ENCODE assay signal across 17 mouse cellular contexts in the genomic region with DNA sequence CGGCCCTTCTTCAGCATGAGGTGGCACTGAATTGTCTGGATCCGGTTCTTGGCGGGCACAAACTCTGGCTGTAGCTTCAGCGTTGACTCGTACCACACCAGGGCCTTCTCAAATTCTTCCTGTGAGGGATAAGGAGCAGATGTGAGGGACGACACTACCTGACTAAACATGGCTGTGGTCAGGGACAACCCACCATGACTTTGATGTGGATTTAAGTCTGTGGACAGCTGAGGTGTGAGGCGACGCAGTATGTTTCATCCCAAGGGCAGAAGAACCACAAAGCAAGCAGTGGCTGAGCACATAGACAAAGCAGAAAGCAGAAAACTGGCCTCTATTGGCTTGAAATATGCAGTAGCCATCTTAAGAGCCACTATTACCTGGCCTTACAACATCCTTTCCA.
DNase-seq lines count a peak whose midpoint lies in the region; ATAC-seq and TF ChIP-seq lines count a peak whose summit lies in the region.
"Had no signal": no experiment of that assay in that cellular context is flagged by ENCODE, and none has a peak within 500 bp of the region (broad histone marks: within the 10 kb centered on the region; RNA-seq: fewer than 3 reads in every experiment).

No protein-coding gene starts in this region.

- H3K4me1 ChIP-seq in heart, embryonic 11.5 days (ENCODE audit: control insufficient read depth, insufficient read depth, low read length), result no peaks in the 10 kb centered on the region

- H3K79me2 ChIP-seq in C2C12 (ENCODE audit: control insufficient read depth, insufficient read depth) (no peaks in the 10 kb centered on the region), myocyte (ENCODE audit: control insufficient read depth, insufficient read depth) (no peaks in the 10 kb centered on the region)

- H3K9me3 ChIP-seq in heart, embryonic 11.5 days (replicated peaks; ENCODE audit: control insufficient read depth, low read length), result no peaks in the 10 kb centered on the region
- H3K9me3 ChIP-seq: G1E had no signal

- H3K9ac ChIP-seq in heart, embryonic 11.5 days (ENCODE audit: low read depth, low read length), result no peak overlapping the region

- TF ChIP-seq POLR2A in myocyte (IDR thresholded peaks at IDR 0.05; ENCODE audit: insufficient read length, low read depth), result no peak

- H3ac ChIP-seq in C2C12 (ENCODE audit: control insufficient read depth, insufficient read length, low read depth) (no peak overlapping the region), myocyte (ENCODE audit: control insufficient read depth, insufficient read length) (no peak overlapping the region)

- no peak overlapping the region for H3K27ac ChIP-seq in heart, embryonic 11.5 days (ENCODE audit: low read depth, low read length)

- H3K4me3 ChIP-seq in C2C12 (ENCODE audit: insufficient read depth, poor library complexity, severe bottlenecking) (no peak overlapping the region), myocyte (no peak overlapping the region)
- no peak overlapping the region for H3K4me3 ChIP-seq in heart, embryonic 11.5 days (ENCODE audit: low read depth, low read length)

- no peak overlapping the region for H3K4me2 ChIP-seq in myocyte (ENCODE audit: low read depth)
- H3K4me2 ChIP-seq in heart, embryonic 11.5 days, result no peak overlapping the region

- H3K27me3 ChIP-seq in C2C12 (ENCODE audit: control insufficient read depth, insufficient read depth, insufficient read length) (no peaks in the 10 kb centered on the region), myocyte (ENCODE audit: control insufficient read depth, insufficient read depth, insufficient read length) (no peaks in the 10 kb centered on the region)
- no peaks in the 10 kb centered on the region for H3K27me3 ChIP-seq in heart, embryonic 11.5 days (ENCODE audit: control insufficient read depth, insufficient read depth, low read length)
- H3K27me3 ChIP-seq: CH12.LX, Patski had no signal

- no peak for ATAC-seq in heart, embryonic 11.5 days (replicated peaks; ENCODE audit: insufficient number of reproducible peaks, low FRiP score, low TSS enrichment)
- ATAC-seq: activated CD4-positive, CD25-positive, alpha-beta regulatory T cell, adult 4 months; CD4-positive, CD25-positive, alpha-beta regulatory T cell, adult 4 months; Patski had no signal

- no peaks in the 10 kb centered on the region for H3K79me3 ChIP-seq in C2C12 (ENCODE audit: low read depth)

- DNase-seq in thymus, postnatal 10 days (ENCODE audit: low spot score in 2 of 2), result no peak
- DNase-seq: adrenal gland, adult 2 months; adrenal gland, adult 8-10 months; adrenal gland, postnatal 10 days; adrenal gland, postnatal 14 days; adrenal gland, postnatal 25 days; adrenal gland, postnatal 36 days; B cell, adult 2 months; cerebellum, adult 11 months had no signal

- TF ChIP-seq CTCF in C2C12 (IDR thresholded peaks at IDR 0.05; ENCODE audit: control insufficient read depth, insufficient read depth, insufficient read length), result no peak

- peaks cover 16% of the 10 kb centered on the region for H3K36me3 ChIP-seq in C2C12 (ENCODE audit: control insufficient read depth, insufficient read depth)
- H3K36me3 ChIP-seq in myocyte (ENCODE audit: control insufficient read depth, insufficient read depth), result peaks cover 20% of the 10 kb centered on the region
- peaks cover 18% of the 10 kb centered on the region for H3K36me3 ChIP-seq in heart, embryonic 11.5 days (ENCODE audit: control insufficient read depth, insufficient read depth, low read length)

- 86% methylated on average over 8 of the region's 8 CpGs for WGBS in heart, embryonic 11.5 days (ENCODE audit: insufficient replicate concordance)

TF ChIP-seq in C2C12, 6 proteins besides CTCF, POLR2A, EP300 and RAD21:
- no peak for TF ChIP-seq CEBPB (IDR thresholded peaks at IDR 0.05; ENCODE audit: low read depth)
- TF ChIP-seq MYOD1 (IDR thresholded peaks at IDR 0.05; ENCODE audit: control insufficient read depth, insufficient read length, low read depth), result peak; percentile 76

TF ChIP-seq in myocyte, 11 proteins besides CTCF, POLR2A, EP300 and RAD21:
- TF ChIP-seq TCF3 (IDR thresholded peaks at IDR 0.05; ENCODE audit: insufficient read length, low read depth) (peak; percentile 13), MYOD1 (IDR thresholded peaks at IDR 0.05; ENCODE audit: control insufficient read depth in 1 of 3, insufficient read length in 2 of 3, low read depth in 2 of 3) (peak in 2 of 3 experiments; percentile 11 to 80), MYOG (IDR thresholded peaks at IDR 0.05; ENCODE audit: control insufficient read depth in 1 of 3, insufficient read depth in 1 of 3, insufficient read length in 2 of 3, low read depth in 2 of 3) (peak in 1 of 3 experiments; percentile 51), REST (IDR thresholded peaks at IDR 0.05; ENCODE audit: insufficient read depth, insufficient read length) (no peak), POLR2AphosphoS2 (IDR thresholded peaks at IDR 0.05; ENCODE audit: insufficient read length, low read depth) (no peak), E2F4 (IDR thresholded peaks at IDR 0.05; ENCODE audit: insufficient read depth) (no peak), MAX (IDR thresholded peaks at IDR 0.05; ENCODE audit: low read depth) (no peak), TCF12 (IDR thresholded peaks at IDR 0.05; ENCODE audit: insufficient read depth, poor library complexity, severe bottlenecking) (peak; percentile 19), SRF (IDR thresholded peaks at IDR 0.05; ENCODE audit: control insufficient read depth, insufficient read length, low read depth) (no peak), USF1 (IDR thresholded peaks at IDR 0.05; ENCODE audit: low read depth) (no peak), CEBPB (IDR thresholded peaks at IDR 0.05; ENCODE audit: insufficient read depth, poor library complexity, severe bottlenecking) (no peak)
